Mouse (Mus musculus) layer of hippocampus, adult 8-10 months (tissue): Measurements from ENCODE around the gene Msi2. TPM values are rescaled to one million over a fixed set of nuclear protein-coding genes. Genes with fewer than 3 reads are reported as not detected.

Experiments used
- DNase-seq, 2 experiments: peaks; one replicate each; pipeline ENCODE4 v3.0.0; 2022; ENCODE audit warnings: low spot score in 2 of 2
- total RNA-seq, 4 experiments: library from RNA; stranded (reverse); gene quantifications; 2 replicates each; pipeline ENCODE4 v1.2.4; 2022

Msi2 gene
- total RNA-seq, 4 experiments from 2014 or later: 102 to 121 (median 109) TPM

- no peak for DNase-seq
Observed at GRCm38 (mm10) chr11:88566613-88567606, 151.4 kb downstream of the Msi2 start.

GRCm38 (mm10) chr11:88564810-88565209 is 153.5 kb downstream of the Msi2 start:
- DNase-seq: no peak

DNA sequence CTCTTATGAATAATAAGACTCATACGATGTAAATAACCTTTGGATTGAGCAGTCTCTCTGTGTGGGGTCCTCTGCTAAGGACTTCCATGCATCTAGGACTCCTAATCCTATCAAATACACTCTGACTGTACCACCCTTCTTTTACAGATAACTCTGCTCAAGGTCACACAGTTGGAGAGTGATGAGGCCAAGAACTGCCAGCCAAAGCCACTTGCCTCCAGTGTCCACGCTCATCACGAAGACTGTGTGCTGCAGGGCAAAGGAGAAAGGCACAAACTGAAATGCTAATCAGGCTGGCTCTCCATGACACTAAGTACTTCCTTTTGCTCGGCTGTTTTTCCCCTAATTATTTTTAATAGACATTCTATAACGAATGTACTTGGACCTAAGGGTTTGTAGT is 153.9 kb downstream of the Msi2 start:
- no peak for DNase-seq

GRCm38 (mm10) chr11:88561191-88561590 is 157.1 kb downstream of the Msi2 start:
- no peak for DNase-seq

DNA sequence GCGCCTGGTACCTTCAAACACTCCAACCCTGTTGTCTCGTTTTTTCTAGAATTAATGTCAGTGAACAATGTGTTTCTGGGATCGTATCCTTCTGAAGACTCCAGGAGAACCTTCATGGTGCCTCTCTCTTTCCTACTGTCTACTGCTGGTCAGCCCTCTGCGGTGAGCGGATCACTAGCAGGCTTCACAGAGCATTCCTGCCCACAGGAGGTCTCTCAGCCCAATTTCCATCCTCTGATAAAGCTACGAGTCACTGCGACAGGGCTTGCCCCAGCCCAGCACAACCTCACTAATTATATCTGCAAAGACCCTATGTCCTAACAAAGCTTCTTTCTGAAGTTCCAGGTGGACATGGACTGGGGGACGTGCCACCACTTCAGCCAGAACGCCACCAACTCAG is 157.7 kb downstream of the Msi2 start:
- no peak for DNase-seq

GRCm38 (mm10) chr11:88559365-88559970 is 158.8 kb downstream of the Msi2 start:
- peak in 1 of 2 experiments; percentile 43 for DNase-seq

- DNase-seq: no peak
Observed at GRCm38 (mm10) chr11:88558731-88559130, 159.6 kb downstream of the Msi2 start.

GRCm38 (mm10) chr11:88557828-88558580 is 160.3 kb downstream of the Msi2 start:
- no peak for DNase-seq

- no peak for DNase-seq
Observed at GRCm38 (mm10) chr11:88557116-88557768, 161.1 kb downstream of the Msi2 start.

DNA sequence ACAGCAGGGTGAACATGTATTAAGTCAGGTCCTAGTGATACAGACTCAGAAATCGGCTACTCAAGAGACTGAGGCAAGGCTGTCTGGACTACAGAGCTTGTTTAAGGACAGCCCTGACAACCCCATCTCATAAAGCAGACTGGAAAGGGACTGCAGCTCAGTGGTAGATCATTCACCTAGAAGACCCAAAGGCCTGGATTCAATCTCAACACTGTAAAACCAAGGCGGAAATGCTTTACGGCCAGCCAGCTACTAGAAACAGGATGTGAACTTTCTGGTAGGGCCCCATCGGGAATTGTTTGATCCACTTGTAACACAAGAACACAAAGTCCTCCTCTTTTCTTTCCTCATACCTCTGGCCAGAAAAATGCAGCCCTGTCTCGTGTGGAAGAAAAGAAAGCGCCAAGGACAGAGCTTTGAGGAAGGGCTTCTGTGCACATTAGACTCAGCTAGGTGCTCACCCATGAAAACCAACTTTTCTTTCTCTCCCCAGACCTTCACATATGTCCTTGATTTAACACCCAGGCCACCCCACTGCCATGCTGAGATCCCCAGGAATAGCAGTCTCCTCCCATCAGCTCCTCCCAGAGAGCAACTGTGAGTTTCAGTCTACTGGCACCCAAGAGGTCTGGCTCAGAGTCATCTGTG is 162.3 kb downstream of the Msi2 start:
- DNase-seq: no peak

DNA sequence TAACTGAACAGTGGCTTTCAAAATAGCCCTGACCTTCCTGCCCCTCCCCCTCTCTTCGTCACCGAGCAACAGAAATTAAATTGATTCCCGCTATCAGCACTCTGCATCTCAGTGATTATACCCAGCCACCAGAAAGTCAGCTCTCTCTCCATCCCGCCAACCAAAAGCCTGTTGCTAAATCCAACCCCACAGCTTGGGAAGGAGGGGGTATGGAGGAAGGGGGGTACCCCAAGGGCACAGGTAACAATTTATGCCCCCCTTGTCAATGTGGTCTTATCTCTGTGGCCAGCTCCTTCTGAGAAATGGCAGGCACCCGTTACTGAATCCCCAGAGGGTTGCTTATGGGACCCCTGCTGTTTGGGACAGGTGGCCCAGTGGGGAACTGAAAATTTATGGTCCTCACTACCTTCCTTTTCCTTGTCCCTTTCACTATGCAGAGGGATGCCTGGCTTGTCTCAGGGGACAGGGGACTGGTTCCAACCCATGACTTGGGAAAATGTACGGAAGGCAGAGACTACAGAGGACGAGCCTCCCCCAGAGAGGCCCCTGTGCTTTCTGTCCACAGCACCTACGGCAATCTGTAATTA is 163.0 kb downstream of the Msi2 start:
- no peak for DNase-seq

DNA sequence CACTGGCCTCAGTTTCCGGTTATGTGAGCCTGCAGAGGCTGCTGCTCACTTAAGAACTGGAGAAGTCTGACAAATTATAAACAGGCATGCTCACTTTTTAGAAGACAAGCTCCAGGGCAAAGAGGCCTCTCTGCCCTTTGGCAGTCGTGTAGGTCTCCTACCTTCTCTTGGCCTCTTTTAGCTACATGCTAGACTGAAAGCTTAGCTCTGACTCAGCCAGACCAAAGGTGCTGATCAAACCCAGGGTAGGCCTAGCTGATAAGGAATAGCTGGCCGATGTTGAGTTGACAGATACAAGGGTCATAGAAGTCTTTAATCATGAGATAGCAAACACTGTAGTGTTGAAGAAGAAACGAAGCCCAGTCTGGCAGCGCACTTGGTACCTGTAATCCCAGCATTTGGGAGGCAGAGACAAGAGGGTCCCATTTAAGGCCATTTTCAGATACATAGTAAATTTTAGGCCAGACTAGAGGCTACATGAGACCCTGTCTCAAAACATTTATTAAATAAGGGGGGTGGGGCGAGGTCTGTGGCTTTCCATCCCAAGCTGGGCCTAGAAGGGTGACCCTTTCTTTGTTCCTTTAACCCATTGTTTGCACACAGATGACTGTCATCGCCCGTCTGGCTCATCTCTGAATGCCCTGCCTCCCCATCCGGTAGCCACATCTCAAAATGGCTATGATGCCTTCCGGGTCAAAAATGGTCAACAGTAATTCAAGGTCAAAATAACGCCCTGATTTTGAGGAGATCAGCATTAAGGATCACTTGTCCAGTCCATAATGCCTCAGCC is 164.6 kb downstream of the Msi2 start:
- DNase-seq: no peak

- DNase-seq: peak; percentile 58 to 71
Observed at GRCm38 (mm10) chr11:88552987-88553386, 165.3 kb downstream of the Msi2 start.

DNA sequence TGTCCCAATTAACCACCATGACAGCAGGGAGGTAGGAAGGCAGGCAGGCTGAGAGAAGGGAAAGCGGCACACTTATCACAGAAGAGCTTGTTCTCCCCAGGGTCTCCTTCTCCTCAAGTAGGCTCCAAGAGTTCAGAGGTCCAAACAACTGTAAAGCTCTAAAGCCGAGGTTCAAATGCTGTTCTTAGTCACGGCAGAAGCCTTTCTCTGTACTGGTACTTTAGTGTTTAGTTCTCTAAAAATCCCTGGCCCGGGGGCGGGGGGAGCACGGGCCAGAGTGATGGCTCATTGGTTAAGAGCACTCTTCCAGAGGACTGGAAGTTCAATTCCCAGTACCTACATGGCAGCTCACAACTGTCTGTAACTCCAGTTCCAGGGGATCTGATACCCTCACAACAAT is 165.9 kb downstream of the Msi2 start:
- DNase-seq: no peak

GRCm38 (mm10) chr11:88551034-88551433 is 167.3 kb downstream of the Msi2 start:
- DNase-seq: peak; percentile 26 to 56

- DNase-seq: no peak
Observed at GRCm38 (mm10) chr11:88550083-88550907, 168.0 kb downstream of the Msi2 start.

GRCm38 (mm10) chr11:88549529-88549900 is 168.8 kb downstream of the Msi2 start:
- DNase-seq: no peak

DNA sequence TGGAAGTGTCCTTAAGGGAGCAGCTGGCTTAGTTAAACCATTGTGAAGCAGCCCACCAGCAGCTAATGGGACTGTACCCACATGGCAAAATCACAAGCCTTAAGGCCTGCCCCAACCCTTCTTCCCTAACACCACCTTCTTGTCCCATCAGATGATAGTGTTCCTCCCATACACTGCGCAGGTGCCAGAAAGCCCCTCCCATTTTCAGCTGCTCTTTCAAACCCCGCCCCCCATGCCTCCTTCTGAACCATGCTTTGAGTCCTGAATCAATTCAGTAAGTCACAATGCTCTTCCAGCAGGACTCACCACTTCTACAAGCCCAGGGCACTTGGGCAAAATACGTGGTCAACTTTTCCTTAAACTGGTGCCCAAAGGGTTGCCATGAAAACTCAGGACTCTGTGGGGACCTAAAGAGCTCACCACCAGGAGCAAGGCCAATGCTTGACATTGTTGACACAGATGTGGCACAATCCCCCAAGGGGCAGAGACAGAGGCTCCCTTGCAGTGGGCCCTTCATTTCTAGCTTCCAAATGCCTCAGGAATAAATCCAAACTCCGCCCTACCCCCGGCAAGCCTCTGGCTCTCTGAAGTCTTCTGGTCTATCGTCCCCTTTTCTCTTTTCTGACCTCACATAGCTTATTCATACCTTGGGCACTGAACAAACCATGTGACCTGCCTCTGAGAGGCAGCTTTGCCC is 169.3 kb downstream of the Msi2 start:
- no peak for DNase-seq
